Mouse (Mus musculus) right cerebral cortex, adult 18-20 months (tissue): ENCODE measurements around the gene Opcml.

Experiments
- DNase-seq: peaks from one replicate; pipeline ENCODE4 v3.0.0; 2022; ENCODE audit warnings: mixed read lengths

The Opcml gene

DNA sequence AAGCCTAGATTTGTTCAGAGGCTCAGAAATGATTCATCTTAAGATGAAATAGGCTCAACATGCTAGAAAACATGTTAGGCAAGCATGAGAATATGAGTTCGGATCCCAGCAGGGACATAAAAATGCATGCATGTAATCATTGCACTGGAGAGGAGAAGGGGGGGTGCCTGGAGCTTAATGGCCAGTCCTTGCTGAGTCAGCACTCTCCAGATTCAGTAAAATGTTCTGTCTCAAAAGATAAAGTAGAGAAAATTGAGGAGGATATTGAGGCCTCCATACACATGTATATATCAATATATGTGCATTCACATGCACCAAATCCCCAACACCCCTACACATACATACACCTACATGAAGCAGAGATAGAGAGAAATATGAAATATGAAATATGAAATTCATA, 889.7 kb downstream of the Opcml start:
- no peak for DNase-seq

DNA sequence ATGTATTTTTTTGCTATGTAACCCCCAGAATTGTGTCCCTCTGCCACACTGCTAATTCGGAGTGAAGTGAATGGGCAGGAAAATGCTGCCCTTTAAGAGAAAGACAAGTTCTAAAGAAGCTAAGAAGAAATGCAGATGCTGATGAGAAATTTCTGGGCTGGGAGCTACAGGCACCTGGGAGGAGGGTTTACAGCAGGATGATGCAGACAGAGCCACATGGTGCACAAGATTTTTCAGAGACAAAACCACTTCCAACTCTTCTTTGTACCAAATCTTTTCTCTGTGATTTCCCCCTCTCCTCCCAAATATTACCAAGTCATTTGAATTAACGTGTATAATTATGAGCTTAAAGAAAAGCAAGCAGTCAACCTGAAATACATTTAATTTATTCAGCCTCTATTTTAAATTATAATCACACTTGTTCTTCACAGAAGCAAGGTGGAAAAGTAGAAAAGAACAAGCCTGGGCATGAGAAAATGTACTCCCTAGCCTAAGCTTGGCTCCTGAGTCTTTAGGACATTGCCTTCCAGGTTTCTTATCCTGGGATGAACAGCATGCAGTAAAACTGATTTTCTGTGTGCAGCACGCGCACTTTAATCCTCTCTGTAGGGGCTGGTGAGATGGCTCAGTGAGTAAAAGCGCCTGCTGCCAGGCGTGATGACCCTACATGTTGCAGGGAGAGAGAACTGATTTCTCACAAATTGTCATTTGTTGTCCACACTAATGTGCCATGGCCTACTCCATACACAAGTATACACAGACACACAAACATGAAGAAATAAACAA, 890.9 kb downstream of the Opcml start:
- no peak for DNase-seq

GRCm38 (mm10) chr9:28683951-28684470, 893.4 kb downstream of the Opcml start:
- no peak for DNase-seq

- DNase-seq, result no peak
Observed at GRCm38 (mm10) chr9:28686942-28687611, 896.5 kb downstream of the Opcml start.

- DNase-seq, result no peak
Observed at GRCm38 (mm10) chr9:28690134-28690533, 899.6 kb downstream of the Opcml start.

DNA sequence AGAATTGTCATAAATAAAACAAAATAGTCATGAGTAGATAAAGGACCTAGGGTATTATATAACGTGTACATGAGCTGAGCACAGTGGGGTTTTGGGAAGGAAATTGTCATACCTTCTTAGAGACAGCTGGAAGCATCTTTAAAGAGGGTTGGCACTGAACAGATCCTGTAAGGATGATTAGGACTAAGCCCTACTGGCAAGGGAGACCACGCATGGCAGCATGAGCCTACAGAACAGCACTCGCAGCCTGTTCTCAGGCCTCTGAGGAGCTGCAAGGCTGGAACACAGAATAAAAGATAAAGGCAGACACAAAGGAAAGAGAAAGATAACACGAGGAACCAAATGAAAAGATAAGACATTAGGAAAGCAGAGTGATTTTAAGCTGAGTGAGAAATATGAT, 915.2 kb downstream of the Opcml start:
- no peak for DNase-seq

DNA sequence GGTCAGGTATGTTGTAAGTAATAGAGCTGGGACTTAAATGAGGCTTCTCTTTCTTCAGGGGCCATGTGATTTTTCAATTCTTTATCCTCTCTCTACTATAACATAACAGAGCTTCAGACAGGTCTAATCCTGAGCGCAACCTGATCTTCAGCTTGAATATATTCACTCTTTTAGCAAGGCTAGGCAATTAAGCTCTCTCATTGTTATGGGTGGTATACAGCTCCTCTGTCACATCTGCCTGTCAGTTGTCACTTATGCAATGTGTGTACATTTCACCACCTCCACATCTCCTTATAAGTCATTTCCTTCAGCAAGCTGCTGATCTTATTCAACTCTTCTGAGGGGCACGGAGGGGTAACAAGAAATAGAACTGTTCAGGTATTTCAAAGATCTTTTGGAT, 924.0 kb downstream of the Opcml start:
- DNase-seq, result no peak

DNA sequence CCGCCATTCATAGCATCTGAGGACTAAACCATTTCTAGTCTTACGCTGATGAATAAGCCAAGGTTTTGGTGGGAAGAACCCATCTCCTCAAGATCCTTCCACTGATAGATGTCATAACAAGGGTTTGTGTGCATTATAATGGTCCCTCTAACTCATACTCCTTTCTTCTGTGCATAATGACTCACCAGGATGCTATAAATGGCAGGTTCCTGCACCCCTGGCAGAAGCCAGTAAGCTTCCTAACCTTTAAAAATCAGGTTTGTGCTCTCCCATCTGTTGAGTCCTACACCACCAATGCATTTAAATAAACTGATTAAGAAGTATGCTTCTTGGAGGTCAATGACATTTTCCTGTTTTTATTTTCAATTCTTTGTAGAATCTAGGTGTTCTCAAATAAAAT, 929.6 kb downstream of the Opcml start:
- DNase-seq, result no peak

- DNase-seq, result no peak
Observed at GRCm38 (mm10) chr9:28731811-28732602, 941.4 kb downstream of the Opcml start.

DNA sequence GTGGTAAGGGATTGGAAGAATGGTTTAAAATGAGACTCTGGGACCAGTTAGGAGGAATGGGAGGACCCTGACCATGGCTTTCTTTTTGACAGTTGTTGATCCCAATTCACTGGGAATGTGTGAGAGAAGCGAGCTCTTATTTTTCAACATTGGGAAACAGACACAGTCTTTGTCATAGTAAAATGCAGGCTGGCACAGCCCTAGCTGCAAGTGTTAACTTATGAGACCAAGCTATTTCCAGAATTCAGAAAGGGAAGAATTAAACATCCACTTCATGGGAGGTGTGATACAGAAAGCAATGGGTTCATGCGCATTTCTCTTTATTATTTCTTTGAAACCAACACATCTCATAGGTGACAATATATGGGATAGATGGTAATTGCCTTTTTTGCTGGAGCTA, 947.4 kb downstream of the Opcml start:
- peak; percentile 15 for DNase-seq

DNA sequence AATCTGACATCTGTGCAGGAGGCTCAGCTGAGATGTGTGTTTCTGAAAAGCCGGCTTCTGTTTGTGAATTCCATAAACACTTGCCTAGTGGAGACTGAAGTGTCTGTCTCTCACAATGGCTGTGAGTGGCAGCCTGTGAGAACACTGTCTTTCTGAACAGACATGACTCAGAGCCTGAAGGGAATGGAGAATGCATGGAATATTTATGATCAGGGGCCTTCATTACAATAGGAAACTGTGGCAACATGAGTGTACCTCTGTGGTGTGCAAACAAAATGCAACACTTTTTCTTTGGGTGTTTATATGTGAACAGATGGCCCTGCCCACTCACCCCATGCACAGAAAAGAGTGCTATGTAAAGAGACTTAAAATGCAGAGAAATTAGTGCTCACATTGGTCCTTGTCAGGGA, 947.9 kb downstream of the Opcml start:
- DNase-seq, result peak; percentile 76

DNA sequence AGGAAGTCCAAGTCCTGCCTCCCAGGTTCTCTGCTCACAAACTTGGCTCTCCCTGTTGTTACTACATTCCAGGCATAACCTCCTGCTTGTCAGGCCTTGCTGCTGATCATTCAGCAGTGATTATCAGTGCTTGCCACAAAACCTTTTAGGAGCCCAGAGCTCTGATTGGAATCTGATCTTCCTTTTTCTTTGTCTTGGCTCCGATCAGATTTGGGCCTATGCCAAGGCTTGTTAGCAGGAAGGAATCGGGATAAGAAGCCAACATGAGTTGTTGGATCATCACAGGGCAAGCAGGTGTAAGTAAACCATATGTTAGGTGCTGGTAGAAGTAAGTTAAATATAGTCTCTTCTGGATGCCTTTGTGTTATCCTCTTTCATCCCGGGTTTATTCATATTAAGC, 954.2 kb downstream of the Opcml start:
- DNase-seq, result no peak

DNA sequence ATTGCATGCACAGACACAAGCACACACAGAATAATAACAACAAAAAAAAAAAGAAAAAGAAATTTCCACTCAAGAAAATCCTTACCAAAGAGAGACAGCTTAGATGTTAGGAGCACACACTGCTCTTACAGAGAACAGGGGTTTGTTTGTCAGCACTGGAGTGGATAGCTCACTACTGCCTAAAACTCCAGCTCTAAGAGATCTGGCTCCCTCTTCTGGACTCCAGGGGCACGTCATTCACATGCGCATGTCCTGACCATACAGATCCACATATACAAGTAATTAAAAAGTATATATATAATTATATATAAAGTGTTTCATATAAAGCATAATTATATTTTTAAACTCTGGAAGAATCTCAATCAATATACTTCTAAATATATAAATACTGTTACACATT, 958.3 kb downstream of the Opcml start:
- peak; percentile 19 for DNase-seq

DNA sequence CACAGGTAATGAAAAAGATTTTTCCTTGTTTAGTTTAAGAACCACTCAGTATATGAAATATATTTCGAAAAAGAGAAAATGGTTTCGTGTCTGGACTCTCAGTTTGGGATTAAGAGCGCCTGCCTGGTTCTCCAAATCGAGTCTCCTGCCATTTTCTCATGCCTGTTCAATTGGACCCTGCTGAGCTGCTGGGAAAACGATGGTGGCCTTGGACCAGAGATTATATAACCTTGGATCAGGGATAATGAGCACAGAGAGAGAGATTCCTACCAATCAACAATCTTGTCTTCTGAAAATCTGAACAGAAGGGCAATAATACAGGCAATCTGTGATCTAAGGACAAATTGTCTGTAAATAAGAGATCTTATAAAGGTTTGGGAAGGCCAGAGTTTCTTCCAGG, 962.3 kb downstream of the Opcml start:
- no peak for DNase-seq

DNA sequence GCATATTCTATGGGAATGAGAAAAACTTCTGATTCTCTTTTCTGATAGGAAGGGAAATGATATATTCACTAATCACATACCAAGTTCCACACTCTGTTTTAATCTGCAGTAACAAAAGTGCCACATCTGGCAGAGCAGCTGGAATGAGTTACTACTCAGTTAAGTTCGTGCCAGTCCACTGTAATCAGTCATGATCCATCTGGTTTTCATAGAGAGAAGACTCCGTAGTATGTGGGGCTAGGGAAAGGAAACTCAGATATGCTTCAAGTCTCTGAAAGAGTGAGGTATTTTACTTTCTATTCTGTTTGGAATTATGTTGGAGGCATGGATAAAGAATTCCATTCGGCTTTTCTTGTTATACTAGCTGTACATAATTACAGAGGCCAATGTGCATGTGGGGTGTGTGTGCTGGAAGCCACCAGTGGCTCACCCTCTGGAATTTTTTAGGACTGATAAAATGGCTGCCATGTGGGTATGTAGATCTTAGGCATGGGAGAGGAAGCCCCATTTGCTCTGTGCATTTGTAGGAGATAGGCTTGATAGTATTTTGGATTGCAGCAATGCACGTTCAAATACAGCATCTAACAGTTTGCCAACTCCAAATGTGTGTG, 966.4 kb downstream of the Opcml start:
- DNase-seq, result no peak

DNA sequence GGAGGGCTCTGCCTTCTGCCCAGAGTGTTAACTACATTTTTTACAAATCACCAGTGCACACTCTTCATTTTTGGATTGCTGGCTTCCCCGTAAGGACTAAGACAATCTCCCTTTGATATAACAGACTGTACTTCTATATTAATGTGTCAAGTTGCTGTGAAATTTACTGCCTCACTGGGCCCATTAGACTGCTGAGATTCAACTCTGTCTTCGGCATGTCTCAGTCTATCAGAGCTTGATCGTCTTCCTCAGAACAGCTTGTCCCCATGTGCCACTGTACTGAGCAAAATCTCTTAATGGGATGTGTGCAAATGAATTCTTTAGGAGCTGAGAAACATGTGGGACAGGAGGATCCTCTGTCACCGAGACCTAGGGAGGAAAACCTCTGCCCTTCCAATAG, 970.9 kb downstream of the Opcml start:
- DNase-seq, result no peak

DNA sequence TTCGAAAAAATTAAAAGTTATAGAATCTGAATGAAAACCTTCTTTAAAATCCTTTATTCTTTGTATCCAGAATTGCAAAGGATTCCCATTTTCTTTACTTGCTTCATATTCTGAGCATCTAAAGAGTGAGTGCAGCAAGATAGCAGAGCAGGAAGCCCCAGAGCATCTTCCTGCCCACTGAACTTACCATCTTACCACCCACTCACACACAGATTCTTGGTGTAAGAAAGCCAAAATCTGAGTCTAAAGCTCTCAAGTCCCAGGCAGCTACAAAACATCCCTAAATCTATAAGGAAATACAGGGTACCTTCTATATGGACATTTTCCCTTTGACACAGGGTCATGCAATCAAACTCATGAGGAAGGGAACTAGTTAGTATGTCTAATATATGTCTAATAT, 973.6 kb downstream of the Opcml start:
- DNase-seq, result no peak

DNA sequence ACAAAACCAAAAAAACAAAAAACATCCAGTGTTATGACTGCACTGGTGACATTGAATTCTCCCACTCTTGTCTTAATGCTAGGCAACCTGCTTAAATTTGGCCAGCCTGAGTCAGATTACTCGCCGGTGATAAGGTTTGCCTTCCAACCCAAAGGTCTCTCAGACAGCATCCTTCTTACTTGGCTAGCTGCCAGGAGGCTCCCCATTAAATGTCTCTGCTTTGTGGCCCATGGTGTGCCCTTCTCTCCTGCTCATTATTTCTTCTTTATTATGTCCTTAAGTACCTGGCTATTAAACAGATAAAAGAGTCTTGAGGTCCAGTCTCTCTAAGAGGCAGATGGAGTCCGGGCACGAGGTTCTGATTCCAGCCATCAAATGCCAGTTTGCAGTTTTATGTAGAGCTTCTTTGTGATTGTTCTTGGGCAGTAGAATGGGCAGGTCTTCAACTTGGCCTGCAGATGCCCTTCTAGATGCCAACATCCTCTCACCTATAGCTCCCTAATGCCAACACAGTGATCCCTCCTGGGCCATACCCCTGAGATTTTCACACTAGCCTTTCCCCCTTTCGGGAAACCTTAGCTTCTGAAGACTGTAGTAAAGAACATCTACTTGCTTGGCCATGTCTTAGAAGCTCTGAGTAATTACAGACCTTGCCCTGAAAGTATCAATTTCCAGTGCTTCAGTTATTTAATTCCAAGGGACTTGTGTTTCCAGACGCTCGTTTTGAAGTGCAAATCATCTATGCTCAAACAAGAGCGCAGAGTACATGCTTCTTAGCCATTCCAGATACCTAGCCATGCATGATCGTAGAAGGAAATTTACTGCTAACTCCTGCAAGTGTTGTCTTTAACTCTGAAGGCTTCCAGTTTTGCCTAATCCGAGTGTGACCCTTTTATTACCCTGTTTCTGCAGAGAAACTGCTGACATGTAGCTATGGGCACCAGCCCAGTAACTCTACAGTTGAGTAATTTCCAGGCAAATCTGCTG, 986.2 kb downstream of the Opcml start:
- DNase-seq, result no peak

- no peak for DNase-seq
Observed at GRCm38 (mm10) chr9:28783834-28784233, 993.3 kb downstream of the Opcml start.

DNA sequence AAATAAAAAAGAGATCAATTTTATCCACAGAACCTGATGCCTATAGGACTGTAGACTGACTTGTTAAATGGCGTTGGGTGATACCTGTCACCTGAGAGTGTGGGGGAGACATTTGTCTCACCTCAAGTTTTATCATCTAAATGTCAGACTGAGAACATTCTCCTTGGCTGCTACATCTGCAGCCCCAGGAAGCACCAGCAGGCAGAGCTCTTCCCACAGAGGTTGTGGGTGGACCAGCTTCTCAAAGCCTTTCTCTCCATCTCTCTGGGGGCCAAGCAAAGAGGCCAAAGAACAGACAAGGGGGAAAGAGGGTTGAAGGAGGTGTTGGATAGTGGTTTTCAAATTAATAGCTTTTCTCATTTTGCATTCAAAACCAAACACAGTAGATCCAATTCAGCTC, 998.9 kb downstream of the Opcml start:
- DNase-seq, result no peak

DNA sequence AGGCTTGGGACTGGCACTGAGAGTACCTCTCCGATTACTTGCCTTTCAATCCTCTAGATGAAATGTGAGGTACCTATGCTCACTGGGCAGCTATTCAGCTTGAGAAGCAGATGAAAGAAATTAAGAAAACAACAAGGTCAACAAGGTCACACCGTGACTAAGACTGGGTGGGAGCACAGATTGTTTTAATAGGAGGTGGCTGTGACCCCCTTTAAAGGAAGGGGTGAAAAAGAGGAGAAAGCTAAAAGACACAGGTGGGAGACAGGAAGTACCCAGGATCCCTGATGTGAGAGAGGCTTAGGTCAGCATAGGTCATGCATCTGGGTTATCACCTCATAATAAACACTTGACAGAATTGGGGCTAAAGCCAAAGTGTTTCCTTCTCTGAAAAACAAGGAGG, 1009.5 kb downstream of the Opcml start:
- no peak for DNase-seq

DNA sequence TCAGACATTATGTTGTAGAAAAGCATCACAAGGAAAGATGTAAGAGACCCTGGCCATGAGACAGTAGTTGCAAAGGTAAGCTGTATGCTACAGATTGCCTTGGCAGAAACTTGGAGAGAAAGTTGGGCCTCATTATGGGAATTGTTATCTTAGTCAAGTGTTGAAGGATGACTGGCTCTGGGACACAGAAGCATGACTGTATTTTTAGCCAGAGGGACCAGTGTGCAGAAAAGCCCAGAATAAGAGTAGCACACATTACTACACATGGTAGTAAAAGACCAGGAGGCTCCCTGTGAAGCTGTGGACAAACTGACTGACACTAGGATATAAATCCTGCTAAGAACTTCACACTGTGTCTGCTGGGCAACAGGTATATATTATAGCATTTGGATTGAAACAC, 1016.1 kb downstream of the Opcml start:
- no peak for DNase-seq
